Mouse (Mus musculus) myocyte (in vitro differentiated cells): Measurements from ENCODE around the gene Aff4. TPM values are rescaled to one million over a fixed set of nuclear protein-coding genes. Genes with fewer than 3 reads are reported as not detected.

ENCODE experiments used
- H3K27me3 ChIP-seq: one replicate; pipeline ENCODE4 v1.6.1; 2011; ENCODE audit not compliant: control insufficient read depth, insufficient read depth, insufficient read length
- H3K36me3 ChIP-seq: one replicate; pipeline ENCODE4 v1.6.1; 2011; ENCODE audit not compliant: control insufficient read depth, insufficient read depth
- H3K4me2 ChIP-seq: one replicate; pipeline ENCODE4 v1.6.1; 2011; ENCODE audit warnings: low read depth, control low read depth
- H3K4me3 ChIP-seq: one replicate; pipeline ENCODE4 v1.5.1; 2011; ENCODE audit warnings: mild to moderate bottlenecking, control low read depth, moderate library complexity
- H3K79me2 ChIP-seq: one replicate; pipeline ENCODE4 v1.6.1; 2011; ENCODE audit not compliant: control insufficient read depth, insufficient read depth
- H3ac ChIP-seq: one replicate; pipeline ENCODE4 v1.6.1; 2011; ENCODE audit not compliant: control insufficient read depth, insufficient read length
- CEBPB ChIP-seq: IDR thresholded peaks from 2 replicates; pipeline ENCODE4 v1.6.1; 2011; ENCODE audit warnings: mild to moderate bottlenecking, moderate library complexity; ENCODE audit not compliant: poor library complexity, insufficient read depth, severe bottlenecking
- MAX ChIP-seq: IDR thresholded peaks from one replicate; pipeline ENCODE4 v1.6.1; 2011; ENCODE audit warnings: low read depth, mild to moderate bottlenecking, control low read depth
- MYOG ChIP-seq, 3 experiments: IDR thresholded peaks; one replicate each; pipeline ENCODE4 v1.6.1; 2011; ENCODE audit warnings: control low read depth in 2 of 3, low read depth in 2 of 3, mild to moderate bottlenecking in 2 of 3; ENCODE audit not compliant: insufficient read length in 2 of 3, control insufficient read depth in 1 of 3, insufficient read depth in 1 of 3
- POLR2A ChIP-seq: IDR thresholded peaks from one replicate; pipeline ENCODE4 v1.6.1; 2011; ENCODE audit warnings: low read depth, mild to moderate bottlenecking, control low read depth, moderate library complexity; ENCODE audit not compliant: insufficient read length
- POLR2AphosphoS2 ChIP-seq: IDR thresholded peaks from one replicate; pipeline ENCODE4 v1.6.1; 2011; ENCODE audit warnings: low read depth, control low read depth; ENCODE audit not compliant: insufficient read length
- REST ChIP-seq: IDR thresholded peaks from one replicate; pipeline ENCODE4 v1.6.1; 2011; ENCODE audit warnings: mild to moderate bottlenecking, control low read depth, moderate library complexity; ENCODE audit not compliant: insufficient read depth, insufficient read length
- polyA plus RNA-seq: library from polyadenylated mRNA; unstranded; fragments of >200 nt; fragmentation: generic; extraction: Trizol; gene quantifications from one replicate; pipeline ENCODE4 v1.2.1, GENCODE M21; 2012; ENCODE audit warnings: missing spikeins

Gene Aff4
- polyA plus RNA-seq, 1 experiment = 15.6 TPM

DNA sequence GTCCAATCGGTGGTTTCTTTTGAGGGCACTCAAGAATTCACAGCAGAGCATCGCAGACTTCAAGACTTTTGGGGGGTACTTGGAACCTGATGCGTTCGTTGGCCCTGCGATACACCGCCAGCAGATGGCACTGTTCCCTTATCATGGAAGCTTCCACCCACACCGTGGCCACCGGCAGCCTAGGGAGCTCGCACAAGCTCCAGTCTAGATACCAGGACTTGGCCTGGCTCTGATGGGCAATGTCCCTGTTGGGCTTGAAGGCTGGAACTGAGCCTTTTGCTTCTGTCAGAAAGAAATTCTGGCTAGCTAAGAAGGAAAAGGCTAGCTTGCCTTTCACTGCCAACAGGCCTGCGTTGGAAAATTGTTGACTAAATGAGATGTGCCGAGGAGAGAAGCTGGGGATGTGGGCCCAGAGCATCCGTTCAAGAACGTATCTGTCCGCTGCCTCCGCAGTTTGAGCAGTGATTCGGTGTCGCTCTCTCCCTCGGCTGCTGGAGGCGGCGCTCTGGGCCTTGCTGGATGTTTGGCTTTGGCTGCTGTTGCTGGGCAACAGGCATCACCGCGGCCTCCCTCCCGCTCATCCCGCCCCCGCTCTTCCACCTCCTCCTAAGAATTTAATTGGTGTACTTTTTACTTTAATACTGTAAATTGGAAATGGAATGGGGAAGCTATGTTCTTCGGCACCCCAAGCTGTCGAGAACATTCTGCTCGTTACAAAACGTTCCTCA, 119.5 kb downstream of the Aff4 start, which contains the start of gene Gm9837:
TSS of gene Gm9837 (minus strand) at position 512 of the 728 bp plus-strand sequence.
- Histone ChIP-seq H3K36me3 (no peaks in the 10 kb centered on the region), H3K4me2 (peak within 1 kb of the TSS; percentile 66), H3K4me3 (no peak within 1 kb of the TSS), H3K79me2 (no peaks in the 10 kb centered on the region), H3K27me3 (peaks cover 12% of the 10 kb centered on the region), H3ac (no peak within 1 kb of the TSS)
- TF ChIP-seq REST = no peak
- no peak for TF ChIP-seq POLR2AphosphoS2
- no peak for TF ChIP-seq POLR2A
- no peak for TF ChIP-seq MAX
- no peak for TF ChIP-seq MYOG (IDR thresholded peaks at IDR 0.05; ENCODE audit: control insufficient read depth in 1 of 3, insufficient read depth in 1 of 3, insufficient read length in 2 of 3, low read depth in 2 of 3)
- TF ChIP-seq CEBPB = no peak

Other genes with a start within 250 kb of the Aff4 start
- gene Hspa4, start 50.4 kb upstream of the Aff4 start, polyA plus RNA-seq = 99.3 TPM
- 4.0 TPM for gene Zcchc10, start 26.2 kb upstream of the Aff4 start, polyA plus RNA-seq
- gene Leap2, start 72.3 kb downstream of the Aff4 start, polyA plus RNA-seq = not detected
- 1,153 TPM for gene Uqcrq, start 80.0 kb downstream of the Aff4 start, polyA plus RNA-seq
- gene Gdf9, start 80.2 kb downstream of the Aff4 start, polyA plus RNA-seq = 3.7 TPM
- 0.02 TPM for gene Gm10447, start 106.3 kb downstream of the Aff4 start, polyA plus RNA-seq
- gene Shroom1, start 106.4 kb downstream of the Aff4 start, polyA plus RNA-seq = 0.88 TPM
- not detected for gene Gm9837, start 119.6 kb downstream of the Aff4 start, polyA plus RNA-seq
- not detected for gene Gm9945, start 129.3 kb downstream of the Aff4 start, polyA plus RNA-seq
- gene Sowaha, start 129.4 kb downstream of the Aff4 start, polyA plus RNA-seq = not detected
- gene Sept8, start 168.4 kb downstream of the Aff4 start, polyA plus RNA-seq = 92.4 TPM
- gene Kif3a, start 216.5 kb downstream of the Aff4 start, polyA plus RNA-seq = 13.6 TPM